Mouse (Mus musculus) hindbrain, embryonic 10.5 days (tissue): ENCODE data around the gene Acod1. TPM values are rescaled to one million over a fixed set of nuclear protein-coding genes. Genes with fewer than 3 reads are reported as not detected.

Experiments
- DNase-seq: peaks from one replicate; pipeline ENCODE4 v3.0.0-alpha.2; 2017; ENCODE audit warnings: low spot score
- H3K27ac ChIP-seq: fragments of 300-500 bp; sonication (generic); 2 replicates; pipeline ENCODE4 v1.5.1; 2016; ENCODE audit warnings: mild to moderate bottlenecking, moderate library complexity
- H3K27me3 ChIP-seq: fragments of 300-500 bp; sonication (generic); 2 replicates; pipeline ENCODE4 v1.6.1; 2016; ENCODE audit warnings: mild to moderate bottlenecking; ENCODE audit not compliant: poor library complexity, insufficient read depth, severe bottlenecking
- H3K36me3 ChIP-seq: fragments of 300-500 bp; sonication (generic); 2 replicates; pipeline ENCODE4 v1.6.1; 2016; ENCODE audit warnings: mild to moderate bottlenecking, moderate library complexity
- H3K4me1 ChIP-seq: fragments of 300-500 bp; sonication (generic); replicated peaks from 2 replicates; pipeline ENCODE4 v1.6.1; 2016; ENCODE audit warnings: mild to moderate bottlenecking
- H3K4me3 ChIP-seq: fragments of 300-500 bp; sonication (generic); 2 replicates; pipeline ENCODE4 v1.5.1; 2016; ENCODE audit warnings: mild to moderate bottlenecking, moderate library complexity
- H3K9me3 ChIP-seq: fragments of 300-500 bp; sonication (generic); 2 replicates; pipeline ENCODE4 v1.6.1; 2016; ENCODE audit warnings: mild to moderate bottlenecking, moderate library complexity
- WGBS: fragments of 180-500 bp; shearing (Covaris S2); methylation state at CpG from one replicate; pipeline ENCODE4 v1.1.7; 2016; 5-methylcytosine and 5-hydroxymethylcytosine counted together
- polyA plus RNA-seq: library from polyadenylated mRNA; unstranded; fragments of >200 nt; fragmentation: Nextera tagmentation; extraction: Ambion mirVana; gene quantifications from 2 replicates; pipeline ENCODE4 v1.2.1, GENCODE M21; 2016

Gene Acod1
- polyA plus RNA-seq, 1 experiment from 2014 or later = not detected

- 90% methylated on average over 7 of the region's 7 CpGs for WGBS
- H3K27ac ChIP-seq = no peak overlapping the region
- DNase-seq = no peak
- H3K4me3 ChIP-seq = no peak overlapping the region
- H3K36me3 ChIP-seq = no peaks in the 10 kb centered on the region
- no peaks in the 10 kb centered on the region for H3K9me3 ChIP-seq
- no peaks in the 10 kb centered on the region for H3K4me1 ChIP-seq
- no peaks in the 10 kb centered on the region for H3K27me3 ChIP-seq
Measured at GRCm38 (mm10) chr14:103056601-103057000, 9.8 kb downstream of the Acod1 start.

GRCm38 (mm10) chr14:103058998-103059397 lies 12.2 kb downstream of the Acod1 start:
- DNase-seq = no peak
- Histone ChIP-seq H3K9me3 (no peaks in the 10 kb centered on the region), H3K27me3 (no peaks in the 10 kb centered on the region), H3K4me3 (no peak overlapping the region), H3K36me3 (no peaks in the 10 kb centered on the region), H3K4me1 (no peaks in the 10 kb centered on the region), H3K27ac (no peak overlapping the region)
- 78% methylated on average over 1 of the region's 1 CpGs for WGBS

- no peak overlapping the region for H3K27ac ChIP-seq
- H3K27me3 ChIP-seq = no peaks in the 10 kb centered on the region
- H3K4me1 ChIP-seq = no peaks in the 10 kb centered on the region
- no peaks in the 10 kb centered on the region for H3K36me3 ChIP-seq
- H3K4me3 ChIP-seq = no peak overlapping the region
- WGBS = 88% methylated on average over 10 of the region's 10 CpGs
- DNase-seq = no peak
- H3K9me3 ChIP-seq = no peaks in the 10 kb centered on the region
Measured at GRCm38 (mm10) chr14:103059495-103059894, 12.7 kb downstream of the Acod1 start.

- Histone ChIP-seq H3K36me3 (no peaks in the 10 kb centered on the region), H3K27ac (no peak overlapping the region), H3K9me3 (no peaks in the 10 kb centered on the region), H3K4me3 (no peak overlapping the region), H3K27me3 (no peaks in the 10 kb centered on the region), H3K4me1 (peaks cover 11% of the 10 kb centered on the region)
- peak; percentile 64 for DNase-seq
- WGBS = 15% methylated on average over 10 of the region's 10 CpGs
Measured at GRCm38 (mm10) chr14:103065294-103066167, 18.8 kb downstream of the Acod1 start.

- no peak for DNase-seq
- Histone ChIP-seq H3K4me1 (peaks cover 17% of the 10 kb centered on the region), H3K27ac (peak overlapping the region; percentile 94), H3K36me3 (peaks cover 27% of the 10 kb centered on the region), H3K9me3 (no peaks in the 10 kb centered on the region), H3K27me3 (no peaks in the 10 kb centered on the region), H3K4me3 (peak overlapping the region; percentile 75)
- whole genome bisulfite sequencing = 16% methylated on average over 12 of the region's 12 CpGs
Measured at GRCm38 (mm10) chr14:103069465-103069863, 22.7 kb downstream of the Acod1 start.

- peak within 1 kb of the TSS; percentile 75 for H3K4me3 ChIP-seq
- peaks cover 17% of the 10 kb centered on the region for H3K4me1 ChIP-seq
- H3K9me3 ChIP-seq = no peaks in the 10 kb centered on the region
- peak within 1 kb of the TSS; percentile 94 for H3K27ac ChIP-seq
- no peaks in the 10 kb centered on the region for H3K27me3 ChIP-seq
- peak; percentile 95 for DNase-seq
- peaks cover 33% of the 10 kb centered on the region for H3K36me3 ChIP-seq
- WGBS = under 1% methylated on average over 65 of the region's 65 CpGs
Measured at GRCm38 (mm10) chr14:103069864-103070611, 23.3 kb downstream of the Acod1 start, which contains the start of gene Cln5. Cln5 (plus strand) TSS chr14:103070216.

GRCm38 (mm10) chr14:103070790-103071189 lies 24.0 kb downstream of the Acod1 start:
- peak overlapping the region; percentile 94 for H3K27ac ChIP-seq
- no peak for DNase-seq
- no peaks in the 10 kb centered on the region for H3K9me3 ChIP-seq
- peaks cover 38% of the 10 kb centered on the region for H3K36me3 ChIP-seq
- H3K4me1 ChIP-seq = peaks cover 18% of the 10 kb centered on the region
- 4% methylated on average over 10 of the region's 10 CpGs for WGBS
- peak overlapping the region; percentile 75 for H3K4me3 ChIP-seq
- H3K27me3 ChIP-seq = no peaks in the 10 kb centered on the region

GRCm38 (mm10) chr14:103071471-103071870 lies 24.7 kb downstream of the Acod1 start:
- 93% methylated on average over 12 of the region's 12 CpGs for WGBS
- no peak for DNase-seq
- peaks cover 45% of the 10 kb centered on the region for H3K36me3 ChIP-seq
- no peak overlapping the region for H3K4me3 ChIP-seq
- H3K27me3 ChIP-seq = no peaks in the 10 kb centered on the region
- H3K27ac ChIP-seq = no peak overlapping the region
- H3K9me3 ChIP-seq = no peaks in the 10 kb centered on the region
- H3K4me1 ChIP-seq = peaks cover 18% of the 10 kb centered on the region

GRCm38 (mm10) chr14:103072731-103073130 lies 26.0 kb downstream of the Acod1 start:
- WGBS = 97% methylated on average over 4 of the region's 4 CpGs
- H3K27ac ChIP-seq = no peak overlapping the region
- no peaks in the 10 kb centered on the region for H3K9me3 ChIP-seq
- peaks cover 18% of the 10 kb centered on the region for H3K4me1 ChIP-seq
- no peak overlapping the region for H3K4me3 ChIP-seq
- DNase-seq = no peak
- no peaks in the 10 kb centered on the region for H3K27me3 ChIP-seq
- peaks cover 56% of the 10 kb centered on the region for H3K36me3 ChIP-seq

GRCm38 (mm10) chr14:103073825-103074224 lies 27.0 kb downstream of the Acod1 start:
- Histone ChIP-seq H3K4me3 (no peak overlapping the region), H3K27me3 (no peaks in the 10 kb centered on the region), H3K36me3 (peaks cover 67% of the 10 kb centered on the region), H3K4me1 (peaks cover 18% of the 10 kb centered on the region), H3K9me3 (no peaks in the 10 kb centered on the region), H3K27ac (no peak overlapping the region)
- DNase-seq = no peak
- WGBS = 81% methylated on average over 8 of the region's 8 CpGs

GRCm38 (mm10) chr14:103075166-103075565 lies 28.4 kb downstream of the Acod1 start:
- H3K4me3 ChIP-seq = no peak overlapping the region
- WGBS = 69% methylated on average over 7 of the region's 7 CpGs
- no peaks in the 10 kb centered on the region for H3K9me3 ChIP-seq
- peaks cover 77% of the 10 kb centered on the region for H3K36me3 ChIP-seq
- no peaks in the 10 kb centered on the region for H3K27me3 ChIP-seq
- H3K27ac ChIP-seq = no peak overlapping the region
- H3K4me1 ChIP-seq = peaks cover 13% of the 10 kb centered on the region
- DNase-seq = no peak

- 95% methylated on average over 9 of the region's 9 CpGs for WGBS
- Histone ChIP-seq H3K9me3 (no peaks in the 10 kb centered on the region), H3K4me1 (0 out of 2 replicates have a peak, but pooled peaks cover 4% of the 10 kb centered on the region), H3K27ac (no peak overlapping the region), H3K36me3 (peaks cover 78% of the 10 kb centered on the region), H3K4me3 (no peak overlapping the region), H3K27me3 (no peaks in the 10 kb centered on the region)
- DNase-seq = no peak
Measured at GRCm38 (mm10) chr14:103077272-103078005, 30.7 kb downstream of the Acod1 start.
